ENCODE assay signal across 8 mouse cellular contexts in genomic region chr17:23563595-23564367, GRCm38 (mm10). TPM values are rescaled to one million over a fixed set of nuclear protein-coding genes. Genes with fewer than 3 reads are reported as not detected.
DNase-seq lines count a peak whose midpoint lies in the region; ATAC-seq and TF ChIP-seq lines count a peak whose summit lies in the region.

TSS of gene Zfp213 (minus strand) at chr17:23564238.

- no peaks in the 10 kb centered on the region for H3K9me3 ChIP-seq in hindbrain, postnatal 0 days (ENCODE audit: low read length)
- H3K9me3 ChIP-seq in megakaryocyte, embryonic 14.5 days = no peaks in the 10 kb centered on the region

- H3K27me3 ChIP-seq in hindbrain, postnatal 0 days (ENCODE audit: insufficient read depth, low read length) = no peaks in the 10 kb centered on the region
- H3K27me3 ChIP-seq in megakaryocyte, embryonic 14.5 days (replicated peaks) = no peaks in the 10 kb centered on the region

- peaks cover 13% of the 10 kb centered on the region; the same call in 1 of the 2 replicates for H3K36me3 ChIP-seq in hindbrain, postnatal 0 days (ENCODE audit: insufficient read depth, low read length)
- peaks cover 27% of the 10 kb centered on the region for H3K36me3 ChIP-seq in megakaryocyte, embryonic 14.5 days (replicated peaks; ENCODE audit: low read length)

- intact Hi-C loops in gastrocnemius, adult 2 months (cut with DNase I) = no loop called here

- H3K4me1 ChIP-seq in hindbrain, postnatal 0 days (ENCODE audit: insufficient read depth, low read length) = 0 out of 2 replicates have a peak, but pooled peaks cover 5% of the 10 kb centered on the region
- H3K4me1 ChIP-seq in megakaryocyte, embryonic 14.5 days = peaks cover 26% of the 10 kb centered on the region

- H3K4me3 ChIP-seq in gastrocnemius, adult 2 months = peak within 1 kb of the TSS; percentile 79
- peak within 1 kb of the TSS; percentile 81 for H3K4me3 ChIP-seq in hindbrain, postnatal 0 days (ENCODE audit: low read length)
- peak within 1 kb of the TSS; percentile 98 for H3K4me3 ChIP-seq in megakaryocyte, embryonic 14.5 days (replicated peaks)

- H3K4me2 ChIP-seq in hindbrain, postnatal 0 days (ENCODE audit: low read depth, low read length) = peak within 1 kb of the TSS; percentile 71

- peak within 1 kb of the TSS; percentile 97 for H3K27ac ChIP-seq in gastrocnemius, adult 2 months
- H3K27ac ChIP-seq in hindbrain, postnatal 0 days = peak within 1 kb of the TSS; percentile 96

- peak within 1 kb of the TSS; percentile 92 for H3K9ac ChIP-seq in hindbrain, postnatal 0 days (replicated peaks; ENCODE audit: low read length)

- TF ChIP-seq CTCF in gastrocnemius, adult 2 months (IDR thresholded peaks at IDR 0.05) = no peak
- no peak for TF ChIP-seq CTCF in hindbrain, postnatal 0 days (IDR thresholded peaks at IDR 0.05; ENCODE audit: low read depth)

- DNase-seq in WW6 (ENCODE audit: low read depth, low spot score) = peak; percentile 92
- peak; percentile 81 to 94 for DNase-seq in cerebellum, postnatal 4 days (ENCODE audit: low spot score in 2 of 2)
- DNase-seq in gastrocnemius, adult 2 months = peak; percentile 98
- peak; percentile 99 for DNase-seq in hindbrain, postnatal 0 days (ENCODE audit: low spot score)
- peak; percentile 87 to 93 for DNase-seq in left cerebral cortex, adult 8-10 months (ENCODE audit: low spot score in 2 of 2)
- DNase-seq in right cerebral cortex, postnatal 10 days (ENCODE audit: low spot score in 2 of 2) = peak; percentile 97
- DNase-seq in urinary bladder, postnatal 25 days (ENCODE audit: low spot score) = peak; percentile 95

- peak; percentile 97 for ATAC-seq in hindbrain, postnatal 0 days

- WGBS in hindbrain, postnatal 0 days = under 1% methylated on average over 59 of the region's 59 CpGs

RNA-seq across cellular contexts. Expression of gene Zfp213, which starts in this region (rescaled TPM):
- total RNA-seq in gastrocnemius, adult 2 months (2021) = 1 to 10 TPM; 2.0 to 3.3 TPM
- total RNA-seq in hindbrain, postnatal 0 days (2014; rRNA removed) = 17.1 and 28.1 TPM in 2 replicates
- polyA plus RNA-seq in hindbrain, postnatal 0 days (2015; fragmentation: Nextera tagmentation; extraction: Ambion mirVana) = 9.4 and 10.3 TPM in 2 replicates
- 1 to 10 TPM; 5.9 to 7.1 (median 6.8) TPM for total RNA-seq in left cerebral cortex, adult 8-10 months (2022)
- 4.9 and 8.0 TPM in 2 replicates for polyA plus RNA-seq in megakaryocyte, embryonic 14.5 days (2012; ENCODE audit: insufficient read depth, low replicate concordance)

Comparison
In these comparisons a context has a peak if more than half of its experiments do, and no peak if none do; other contexts are left out.
1. Peak in every context shown above with its lines: DNase-seq, ATAC-seq, H3K4me3 ChIP-seq and H3K27ac ChIP-seq.